Mouse (Mus musculus): Measurements from ENCODE around the gene Gm49630.
"Not testable (repeated sequence)": the region's sequence is repeated elsewhere in the genome, so short reads cannot be mapped to it uniquely, and the experiment has no call there.

DNA sequence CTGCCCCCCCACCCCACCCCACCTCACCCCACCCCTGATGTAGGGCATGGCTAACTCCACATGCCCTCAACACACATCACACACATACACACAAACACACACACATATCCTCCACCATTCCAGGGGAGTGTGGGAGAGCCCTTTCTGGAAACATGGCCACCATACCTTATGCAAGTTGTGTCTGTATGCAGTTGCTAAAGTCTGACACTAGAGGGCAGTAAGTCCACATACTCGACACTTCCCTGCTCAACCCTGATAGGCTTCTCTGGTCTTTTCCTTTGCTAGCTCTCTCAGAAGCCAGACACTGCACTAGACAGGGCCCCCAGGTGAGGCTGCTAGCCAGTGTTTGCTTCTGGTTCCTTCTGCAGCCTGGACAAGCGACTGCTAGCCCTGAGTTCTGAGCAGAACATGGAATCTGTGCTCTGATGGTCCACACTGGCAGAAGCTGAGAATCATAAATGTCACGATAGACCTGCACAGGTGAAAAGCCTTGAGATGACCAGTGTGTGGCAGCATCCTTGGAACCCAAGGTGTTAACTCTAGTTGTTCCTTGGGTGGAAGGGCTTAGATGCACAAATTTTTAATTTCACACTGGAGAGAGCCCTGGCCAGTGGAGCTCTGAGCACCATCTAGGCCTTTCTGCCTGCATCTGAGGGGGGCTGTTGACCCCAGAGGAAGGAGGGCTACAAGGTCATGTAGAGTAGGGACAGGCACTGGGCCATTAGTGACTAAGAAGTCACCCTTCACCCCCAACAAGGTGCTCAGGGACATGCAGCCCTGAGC lies 48.6 kb upstream of the Gm49630 start:
- not testable (repeated sequence) for TF ChIP-seq CTCF (IDR thresholded peaks at IDR 0.05; ENCODE audit: control insufficient read depth, insufficient read depth, insufficient read length); MYOD1 (IDR thresholded peaks at IDR 0.05; ENCODE audit: control insufficient read depth, insufficient read length, low read depth); MYOG (IDR thresholded peaks at IDR 0.05; ENCODE audit: control insufficient read depth, extremely low read depth, insufficient read length); CEBPB (IDR thresholded peaks at IDR 0.05; ENCODE audit: low read depth); USF1 (IDR thresholded peaks at IDR 0.05; ENCODE audit: low read depth); MAX (IDR thresholded peaks at IDR 0.05); FOSL1 (IDR thresholded peaks at IDR 0.05; ENCODE audit: insufficient read depth, low read length, poor library complexity, severe bottlenecking)

Measured in C2C12 (cell line).